Mouse (Mus musculus): ENCODE measurements around the gene Ubl7.

Gene Ubl7

GRCm38 (mm10) chr9:57967237-57967960, 56.6 kb downstream of the Ubl7 start:
- DNase-seq = no peak

- DNase-seq = no peak
These were observed 57.5 kb downstream of the Ubl7 start for GRCm38 (mm10) chr9:57968166-57968771.

- DNase-seq = no peak
These were observed 58.2 kb downstream of the Ubl7 start for GRCm38 (mm10) chr9:57968783-57969542.

GRCm38 (mm10) chr9:57969736-57970495, 59.1 kb downstream of the Ubl7 start:
- DNase-seq = peak; percentile 38

GRCm38 (mm10) chr9:57971413-57971812, 60.6 kb downstream of the Ubl7 start:
- DNase-seq = no peak

- peak; percentile 28 for DNase-seq
These were observed 61.4 kb downstream of the Ubl7 start for GRCm38 (mm10) chr9:57972141-57972591.

- DNase-seq = no peak
These were observed 62.1 kb downstream of the Ubl7 start for GRCm38 (mm10) chr9:57972776-57973439.

GRCm38 (mm10) chr9:57973440-57974066, 62.8 kb downstream of the Ubl7 start:
- no peak for DNase-seq

- DNase-seq = no peak
These were observed 63.4 kb downstream of the Ubl7 start for GRCm38 (mm10) chr9:57974221-57974620.

- DNase-seq = no peak
These were observed 64.5 kb downstream of the Ubl7 start for GRCm38 (mm10) chr9:57975200-57975821.

GRCm38 (mm10) chr9:57978025-57978424, 67.2 kb downstream of the Ubl7 start:
- DNase-seq = no peak

GRCm38 (mm10) chr9:57978858-57979257, 68.1 kb downstream of the Ubl7 start:
- no peak for DNase-seq
